Mouse (Mus musculus) urinary bladder, postnatal 25 days (tissue): ENCODE data around the gene Rnf220.

Source experiments
- DNase-seq: peaks from one replicate; pipeline ENCODE4 v3.0.0; 2022; ENCODE audit warnings: low spot score

Gene Rnf220

DNA sequence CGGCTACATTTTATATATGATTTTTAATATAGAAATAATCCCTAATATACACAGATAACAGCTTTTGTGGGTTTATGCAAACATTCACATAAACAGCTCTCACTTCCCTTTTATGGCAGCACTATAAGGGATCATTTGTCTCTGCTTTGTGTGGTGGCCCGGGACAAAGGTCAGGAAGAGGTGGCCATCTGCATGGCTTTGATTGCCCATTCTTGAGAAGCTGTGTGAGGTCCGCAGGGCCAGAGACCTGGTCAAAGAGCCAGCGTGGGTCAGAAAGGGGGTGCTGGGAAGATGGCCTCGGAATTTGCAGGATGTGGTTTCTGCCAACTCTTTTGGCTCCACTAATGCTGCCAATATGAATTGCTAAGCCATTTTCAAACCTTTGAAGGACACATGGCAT, 273.9 kb downstream of the Rnf220 start:
- no peak for DNase-seq

DNA sequence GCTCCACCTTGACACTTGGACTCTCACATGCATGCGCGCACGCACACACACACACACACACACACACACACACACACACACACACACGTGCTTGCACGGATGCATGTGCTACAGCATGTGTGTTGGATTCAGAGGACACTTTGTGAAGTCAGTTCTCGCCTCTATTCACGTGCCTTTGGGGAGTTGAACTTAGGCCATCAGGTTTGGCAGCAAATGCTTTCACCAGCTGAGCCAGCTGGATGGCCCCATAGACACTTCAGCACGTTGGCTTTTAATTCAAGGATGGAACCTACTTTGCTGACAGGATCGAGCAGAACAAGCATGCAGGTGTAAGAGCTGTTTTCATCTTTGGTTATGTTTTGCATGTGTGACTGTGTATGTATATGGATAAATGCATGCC, 275.0 kb downstream of the Rnf220 start:
- DNase-seq = no peak
